Mouse (Mus musculus): ENCODE measurements at regions not wholly inside any gene's neighbourhood (a gene's known extent, or its start where the extent isn't known, plus 50 kb on each side); places are given as distances from the start of the nearest gene placed in this dataset.

GRCm38 (mm10) chr16:93085227-93085883, 259.4 kb upstream of the Runx1 start:
- TF ChIP-seq CTCF (conservative IDR thresholded peaks at IDR 0.05; ENCODE audit: insufficient read depth, insufficient read length, low read depth, low read length) = no peak
- no peak for TF ChIP-seq POLR2A (IDR thresholded peaks at IDR 0.05; ENCODE audit: low read depth, low read length)

Measured in kidney, adult 2 months (tissue).